Mouse (Mus musculus): ENCODE data around the gene Nr5a1. TPM values are rescaled to one million over a fixed set of nuclear protein-coding genes. Genes with fewer than 3 reads are reported as not detected.

Gene Nr5a1
- total and polyA plus RNA-seq, 3 experiments = 0.04 TPM; not detected in 2

DNA sequence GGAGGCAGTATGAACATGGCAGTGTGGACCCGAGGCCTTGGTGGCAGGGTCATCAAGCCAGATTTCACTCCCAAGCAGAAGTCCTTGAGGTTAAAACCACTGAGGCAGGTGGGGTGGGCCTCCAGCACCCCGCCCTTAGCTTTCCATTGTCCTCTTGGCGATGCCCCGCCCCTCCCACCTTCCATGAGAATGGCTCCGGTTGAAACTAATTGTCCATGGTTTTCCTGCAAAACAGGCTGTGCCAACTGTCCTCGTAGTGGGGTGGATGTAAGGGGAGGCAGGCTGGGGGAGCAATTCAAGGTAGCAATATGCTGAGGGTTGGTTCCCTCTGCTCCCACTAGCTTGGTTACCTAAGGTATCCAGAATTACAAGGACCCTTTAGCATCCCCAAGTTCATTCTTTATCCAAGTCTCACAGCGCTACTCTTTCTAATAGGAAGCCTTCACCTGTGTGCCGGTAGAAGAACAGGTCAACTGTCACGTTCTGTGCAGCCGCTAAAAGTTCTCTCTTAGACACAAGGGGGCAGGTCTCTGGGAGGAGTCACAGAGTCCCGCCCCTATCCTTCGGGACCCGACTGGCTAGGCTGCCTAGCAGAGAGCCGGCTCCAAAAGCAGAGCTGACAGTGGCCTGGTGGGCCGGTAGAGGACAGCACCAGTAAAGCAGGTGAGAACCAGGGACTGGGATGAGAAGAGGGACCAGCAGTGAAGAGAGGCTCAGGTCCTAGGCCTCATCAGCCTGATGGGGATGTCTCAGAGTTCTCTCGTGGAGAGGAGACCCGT lies 45.4 kb downstream of the Nr5a1 start:
- Histone ChIP-seq H3K4me1 (ENCODE audit: control insufficient read depth in 1 of 2, insufficient read depth in 2 of 2) (peaks cover 2 to 7% of the 10 kb centered on the region in 2 experiments; a peak in 1 of 4 replicates), H3K4me3 (replicated peaks in 1 of 3; ENCODE audit: low read depth in 2 of 3, low read length in 2 of 3, poor library complexity in 1 of 3) (no peak overlapping the region), H3K9me3 (replicated peaks; ENCODE audit: low read length) (no peaks in the 10 kb centered on the region), H3K36me3 (replicated peaks in 1 of 2; ENCODE audit: control insufficient read depth in 1 of 2, insufficient read depth in 1 of 2, low read length in 1 of 2) (no peaks in the 10 kb centered on the region), H3K4me2 (ENCODE audit: insufficient read depth, low read depth, poor library complexity, severe bottlenecking) (peak overlapping the region; percentile 18; the same call in 1 of the 2 replicates), H3K27ac (ENCODE audit: insufficient read depth, low read depth) (no peak overlapping the region), H3K79me2 (replicated peaks; ENCODE audit: control insufficient read depth, extremely low read depth, insufficient read depth, poor library complexity, severe bottlenecking) (no peaks in the 10 kb centered on the region), H3K9ac (ENCODE audit: insufficient read depth, low read depth) (no peak overlapping the region), H3K27me3 (replicated peaks) (peaks cover 64% of the 10 kb centered on the region)
- in situ Hi-C loops (cut with MboI; ENCODE audit: low pct_ligation_motif_present, low pct_unique_long_range_greater_than_20kb, low sequenced_read_pairs) (loop anchor here (25.0 kb wide), 1 partner anchor 193 kb away; no protein-coding TSS in a partner anchor), dilution Hi-C loops (cut with MboI; ENCODE audit: extremely low pct_ligation_motif_present, extremely low pct_unique_long_range_greater_than_20kb, low sequenced_read_pairs) (no loop called here)
- no peak for TF ChIP-seq ELF1 (IDR thresholded peaks at IDR 0.05; ENCODE audit: low read depth, low read length)
- no peak for TF ChIP-seq CHD1 (IDR thresholded peaks at IDR 0.05; ENCODE audit: low read depth, low read length)
- no peak for TF ChIP-seq RCOR1 (conservative IDR thresholded peaks at IDR 0.05; ENCODE audit: low read depth, low read length)
- no peak for TF ChIP-seq MYC (IDR thresholded peaks at IDR 0.05; ENCODE audit: low read depth, low read length)
- no peak for TF ChIP-seq ZC3H11A (IDR thresholded peaks at IDR 0.05; ENCODE audit: low read depth, low read length)
- no peak for TF ChIP-seq USF1 (IDR thresholded peaks at IDR 0.05; ENCODE audit: low read depth, low read length)
- TF ChIP-seq BHLHE40 (IDR thresholded peaks at IDR 0.05; ENCODE audit: low read depth, low read length) = peak; percentile 35
- no peak for TF ChIP-seq E2F4 (IDR thresholded peaks at IDR 0.05; ENCODE audit: insufficient replicate concordance, low read depth, low read length)
- TF ChIP-seq UBTF (IDR thresholded peaks at IDR 0.05; ENCODE audit: low read depth, low read length) = no peak
- peak; percentile 31 for DNase-seq (ENCODE audit: extremely low read depth)

DNA sequence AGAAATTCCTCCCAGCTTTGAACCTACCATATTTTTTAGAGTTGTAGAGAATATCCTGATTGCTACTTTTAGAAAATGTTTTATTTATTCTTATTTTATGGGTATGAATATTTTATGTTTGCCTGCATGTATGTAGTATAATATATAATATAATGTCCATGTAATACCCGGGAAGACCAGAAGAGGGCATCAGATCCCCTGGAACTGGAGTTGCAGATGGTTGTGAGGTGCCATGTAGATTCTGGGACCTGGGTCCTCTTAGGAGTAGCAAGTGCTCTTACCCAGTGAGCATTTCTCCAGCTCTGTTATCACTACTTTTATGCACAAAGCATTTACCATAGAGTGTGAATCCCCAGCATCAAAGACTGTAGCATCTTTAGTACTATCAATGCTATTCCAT lies 52.9 kb downstream of the Nr5a1 start:
- no peak for TF ChIP-seq TCF12 (IDR thresholded peaks at IDR 0.05; ENCODE audit: low read depth, low read length)
- peak; percentile 45 for TF ChIP-seq RAD21 (IDR thresholded peaks at IDR 0.05; ENCODE audit: low read depth, low read length)
- peak; percentile 52 to 66 for TF ChIP-seq CTCF (conservative IDR thresholded peaks at IDR 0.05 in 1 of 2, IDR thresholded peaks at IDR 0.05 in 1 of 2; ENCODE audit: low read depth in 2 of 2, low read length in 2 of 2)
- peak; percentile 50 for TF ChIP-seq SMC3 (IDR thresholded peaks at IDR 0.05; ENCODE audit: low read depth, low read length)
- dilution Hi-C loops (cut with MboI; ENCODE audit: extremely low pct_ligation_motif_present, extremely low pct_unique_long_range_greater_than_20kb, low sequenced_read_pairs) = no loop called here
- H3K4me1 ChIP-seq (ENCODE audit: control insufficient read depth in 1 of 2, insufficient read depth in 2 of 2) = no peaks in the 10 kb centered on the region

More for the DNA sequence above, 52.9 kb downstream of the Nr5a1 start:
- no peak for DNase-seq (ENCODE audit: extremely low read depth)
- Histone ChIP-seq H3K4me2 (ENCODE audit: insufficient read depth, low read depth, poor library complexity, severe bottlenecking) (no peak overlapping the region), H3K9me3 (replicated peaks; ENCODE audit: low read length) (no peaks in the 10 kb centered on the region), H3K4me3 (replicated peaks in 1 of 3; ENCODE audit: low read depth in 2 of 3, low read length in 2 of 3, poor library complexity in 1 of 3) (no peak overlapping the region), H3K27ac (ENCODE audit: insufficient read depth, low read depth) (no peak overlapping the region), H3K27me3 (replicated peaks) (peaks cover 17% of the 10 kb centered on the region), H3K79me2 (replicated peaks; ENCODE audit: control insufficient read depth, extremely low read depth, insufficient read depth, poor library complexity, severe bottlenecking) (no peaks in the 10 kb centered on the region), H3K36me3 (replicated peaks in 1 of 2; ENCODE audit: control insufficient read depth in 1 of 2, insufficient read depth in 1 of 2, low read length in 1 of 2) (no peaks in the 10 kb centered on the region), H3K9ac (ENCODE audit: insufficient read depth, low read depth) (no peak overlapping the region)
- in situ Hi-C loops (cut with MboI; ENCODE audit: low pct_ligation_motif_present, low pct_unique_long_range_greater_than_20kb, low sequenced_read_pairs) = loop anchor here (25.0 kb wide), 1 partner anchor 201 kb away; no protein-coding TSS in a partner anchor
